ENCODE assay signal across 25 mouse cellular contexts in genomic region chr19:61087781-61088180, GRCm38 (mm10).
"Had no signal": no experiment of that assay in that cellular context is flagged by ENCODE, and none has a peak within 500 bp of the region (broad histone marks: within the 10 kb centered on the region; RNA-seq: fewer than 3 reads in every experiment).

No protein-coding gene starts in this region.

- H3K27me3 ChIP-seq: heart, embryonic 13.5 days; heart, embryonic 15.5 days; hindbrain, embryonic 13.5 days; hindbrain, embryonic 15.5 days; kidney, embryonic 15.5 days; limb, embryonic 13.5 days; limb, embryonic 15.5 days; liver, embryonic 12.5 days had no signal

- H3K9me3 ChIP-seq: heart, embryonic 13.5 days; heart, embryonic 15.5 days; hindbrain, embryonic 13.5 days; hindbrain, embryonic 15.5 days; kidney, embryonic 15.5 days; limb, embryonic 13.5 days; limb, embryonic 15.5 days; liver, embryonic 12.5 days had no signal

- H3K4me2 ChIP-seq: heart, embryonic 13.5 days; heart, embryonic 15.5 days; hindbrain, embryonic 13.5 days; hindbrain, embryonic 15.5 days; kidney, embryonic 15.5 days; limb, embryonic 13.5 days; limb, embryonic 15.5 days; liver, embryonic 12.5 days had no signal

- H3K9ac ChIP-seq: heart, embryonic 13.5 days; heart, embryonic 15.5 days; hindbrain, embryonic 13.5 days; hindbrain, embryonic 15.5 days; kidney, embryonic 15.5 days; limb, embryonic 13.5 days; limb, embryonic 15.5 days; liver, embryonic 12.5 days; liver, embryonic 14.5 days had no signal

- ATAC-seq: hindbrain, postnatal 0 days; intestine, embryonic 16.5 days; liver, embryonic 12.5 days had no signal

- H3K4me3 ChIP-seq: heart, adult 2 months; heart, embryonic 13.5 days; heart, embryonic 15.5 days; hindbrain, embryonic 13.5 days; hindbrain, embryonic 15.5 days; kidney, embryonic 15.5 days; limb, embryonic 13.5 days; limb, embryonic 15.5 days; liver, embryonic 12.5 days had no signal

- H3K36me3 ChIP-seq: liver, embryonic 12.5 days had no signal

- H3K4me1 ChIP-seq: heart, embryonic 13.5 days; heart, embryonic 15.5 days; hindbrain, embryonic 13.5 days; hindbrain, embryonic 15.5 days; kidney, embryonic 15.5 days; limb, embryonic 13.5 days; limb, embryonic 15.5 days had no signal

- DNase-seq: gastrocnemius, postnatal 14 days; gastrocnemius, postnatal 36 days; heart, adult 2 months; heart, postnatal 14 days; heart, postnatal 36 days; kidney, adult 11 months; kidney, adult 2 months; kidney, adult 9 months; kidney, postnatal 14 days; kidney, postnatal 36 days; layer of hippocampus, adult 9-11 months; layer of hippocampus, postnatal 36 days; left cerebral cortex, postnatal 4 days had no signal

- H3K27ac ChIP-seq: heart, adult 2 months; heart, embryonic 13.5 days; heart, embryonic 15.5 days; hindbrain, embryonic 13.5 days; hindbrain, embryonic 15.5 days; hindbrain, postnatal 0 days; kidney, embryonic 15.5 days; kidney, postnatal 0 days; limb, embryonic 13.5 days; limb, embryonic 15.5 days; liver, embryonic 12.5 days; liver, embryonic 14.5 days had no signal
